Mouse (Mus musculus) embryonic facial prominence, embryonic 14.5 days (tissue): ENCODE results near the gene Hnrnpm. TPM values are rescaled to one million over a fixed set of nuclear protein-coding genes. Genes with fewer than 3 reads are reported as not detected.
"Not testable (repeated sequence)": the region's sequence is repeated elsewhere in the genome, so short reads cannot be mapped to it uniquely, and the experiment has no call there.

Experiments
- ATAC-seq: fragments of 200-750 bp; cut with Nextera tagmentation; 2 replicates; pipeline ENCODE4 v1.8.0; 2017; ENCODE audit warnings: low read depth, moderate number of reproducible peaks, moderate TSS enrichment
- DNase-seq: peaks from one replicate; pipeline ENCODE4 v3.0.0-alpha.2; 2015; ENCODE audit warnings: low spot score
- H3K27ac ChIP-seq: fragments of 300-500 bp; sonication (generic); replicated peaks from 2 replicates; pipeline ENCODE4 v1.5.1; 2014; ENCODE audit warnings: low read depth, mild to moderate bottlenecking, low read length, moderate library complexity
- H3K27me3 ChIP-seq: fragments of 300-500 bp; sonication (generic); replicated peaks from 2 replicates; pipeline ENCODE4 v1.6.1; 2014; ENCODE audit warnings: low read length; ENCODE audit not compliant: control insufficient read depth, insufficient read depth
- H3K36me3 ChIP-seq: fragments of 300-500 bp; sonication (generic); 2 replicates; pipeline ENCODE4 v1.6.1; 2014; ENCODE audit warnings: low read length, mixed read lengths; ENCODE audit not compliant: control insufficient read depth, insufficient read depth
- H3K4me1 ChIP-seq: fragments of 300-500 bp; sonication (generic); 2 replicates; pipeline ENCODE4 v1.6.1; 2014; ENCODE audit warnings: antibody characterized with exemption, low read length; ENCODE audit not compliant: control insufficient read depth, insufficient read depth
- H3K4me2 ChIP-seq: fragments of 300-500 bp; sonication (generic); 2 replicates; pipeline ENCODE4 v1.6.1; 2014; ENCODE audit warnings: low read depth, mild to moderate bottlenecking, low read length, moderate library complexity, mixed read lengths
- H3K4me3 ChIP-seq: fragments of 300-500 bp; sonication (generic); 2 replicates; pipeline ENCODE4 v1.5.1; 2014; ENCODE audit warnings: low read depth, mild to moderate bottlenecking, low read length
- H3K9ac ChIP-seq: fragments of 300-500 bp; sonication (generic); 2 replicates; pipeline ENCODE4 v1.6.1; 2014; ENCODE audit warnings: low read depth, mild to moderate bottlenecking, low read length, moderate library complexity, mixed read lengths
- H3K9me3 ChIP-seq: fragments of 300-500 bp; sonication (generic); 2 replicates; pipeline ENCODE4 v1.6.1; 2016; ENCODE audit warnings: low read length; ENCODE audit not compliant: control insufficient read depth
- WGBS: fragments of 180-500 bp; shearing (Covaris S2); extraction: QIAGEN DNeasy Blood & Tissue Kit; methylation state at CpG from one replicate; pipeline ENCODE4 v1.1.7; 2014; 5-methylcytosine and 5-hydroxymethylcytosine counted together
- polyA plus RNA-seq: library from polyadenylated mRNA; unstranded; fragments of >200 nt; fragmentation: Nextera tagmentation; extraction: Ambion mirVana; gene quantifications from 2 replicates; pipeline ENCODE4 v1.2.1, GENCODE M21; 2014

Gene Hnrnpm
- polyA plus RNA-seq, 1 experiment from 2014 or later = 266 TPM

GRCm38 (mm10) chr17:33629487-33630125 lies 57.1 kb downstream of the Hnrnpm start:
- H3K9me3 ChIP-seq = no peaks in the 10 kb centered on the region
- H3K4me3 ChIP-seq = peak overlapping the region; percentile 57
- H3K36me3 ChIP-seq = peaks cover 27% of the 10 kb centered on the region
- peak overlapping the region; percentile 77 for H3K9ac ChIP-seq
- H3K27ac ChIP-seq = peak overlapping the region; percentile 96
- WGBS = 72% methylated on average over 12 of the region's 12 CpGs
- peak overlapping the region; percentile 65 for H3K4me2 ChIP-seq
- peaks cover 17% of the 10 kb centered on the region for H3K4me1 ChIP-seq
- ATAC-seq (no peak), DNase-seq (no peak)
- H3K27me3 ChIP-seq = no peaks in the 10 kb centered on the region

GRCm38 (mm10) chr17:33628621-33629486 lies 57.8 kb downstream of the Hnrnpm start, which contains the start of gene Zfp414:
TSS of gene Zfp414 (plus strand) at chr17:33629090.
- Histone ChIP-seq H3K4me1 (peaks cover 17% of the 10 kb centered on the region), H3K27me3 (no peaks in the 10 kb centered on the region), H3K9me3 (no peaks in the 10 kb centered on the region), H3K27ac (peak within 1 kb of the TSS; percentile 96), H3K4me3 (peak within 1 kb of the TSS; percentile 57), H3K9ac (peak within 1 kb of the TSS; percentile 77), H3K4me2 (peak within 1 kb of the TSS; percentile 65), H3K36me3 (peaks cover 27% of the 10 kb centered on the region)
- ATAC-seq (peak; percentile 97), DNase-seq (peak; percentile 97)
- WGBS = 3% methylated on average over 24 of the region's 35 CpGs

GRCm38 (mm10) chr17:33627281-33627680 lies 59.4 kb downstream of the Hnrnpm start:
- no peaks in the 10 kb centered on the region for H3K9me3 ChIP-seq
- H3K27ac ChIP-seq = no peak overlapping the region
- ATAC-seq (no peak), DNase-seq (no peak)
- no peak overlapping the region for H3K4me3 ChIP-seq
- no peak overlapping the region for H3K9ac ChIP-seq
- H3K4me2 ChIP-seq = no peak overlapping the region
- H3K4me1 ChIP-seq = peaks cover 17% of the 10 kb centered on the region
- WGBS = 90% methylated on average over 3 of the region's 3 CpGs
- H3K36me3 ChIP-seq = peaks cover 23% of the 10 kb centered on the region
- H3K27me3 ChIP-seq = no peaks in the 10 kb centered on the region

GRCm38 (mm10) chr17:33613726-33614125 lies 72.9 kb downstream of the Hnrnpm start:
- H3K9me3 ChIP-seq, H3K27ac ChIP-seq, H3K4me3 ChIP-seq, H3K4me2 ChIP-seq, H3K27me3 ChIP-seq, ATAC-seq, H3K9ac ChIP-seq, H3K4me1 ChIP-seq, DNase-seq, H3K36me3 ChIP-seq: not testable (repeated sequence)
- WGBS = 78% methylated on average over 5 of the region's 5 CpGs

GRCm38 (mm10) chr17:33610548-33610947 lies 76.1 kb downstream of the Hnrnpm start:
- Histone ChIP-seq H3K27ac (no peak overlapping the region), H3K4me3 (no peak overlapping the region), H3K27me3 (no peaks in the 10 kb centered on the region), H3K4me2 (no peak overlapping the region), H3K36me3 (no peaks in the 10 kb centered on the region), H3K4me1 (no peaks in the 10 kb centered on the region), H3K9me3 (no peaks in the 10 kb centered on the region), H3K9ac (no peak overlapping the region)
- WGBS = 86% methylated on average over 7 of the region's 7 CpGs
- ATAC-seq (no peak), DNase-seq (no peak)

- H3K9ac ChIP-seq = no peak overlapping the region
- DNase-seq (no peak), ATAC-seq (no peak)
- no peak overlapping the region for H3K4me2 ChIP-seq
- no peaks in the 10 kb centered on the region for H3K4me1 ChIP-seq
- WGBS = 86% methylated on average over 2 of the region's 2 CpGs
- H3K27me3 ChIP-seq = no peaks in the 10 kb centered on the region
- no peak overlapping the region for H3K4me3 ChIP-seq
- no peaks in the 10 kb centered on the region for H3K9me3 ChIP-seq
- no peak overlapping the region for H3K27ac ChIP-seq
- H3K36me3 ChIP-seq = no peaks in the 10 kb centered on the region
These were observed 79.4 kb downstream of the Hnrnpm start for GRCm38 (mm10) chr17:33607273-33607672.

GRCm38 (mm10) chr17:33601947-33602346 lies 84.7 kb downstream of the Hnrnpm start:
- DNase-seq (no peak), ATAC-seq (no peak)
- WGBS = 82% methylated on average over 12 of the region's 12 CpGs
- Histone ChIP-seq H3K4me2 (no peak overlapping the region), H3K27me3 (no peaks in the 10 kb centered on the region), H3K9me3 (peaks cover 10% of the 10 kb centered on the region), H3K4me3 (no peak overlapping the region), H3K36me3 (no peaks in the 10 kb centered on the region), H3K4me1 (no peaks in the 10 kb centered on the region), H3K27ac (no peak overlapping the region), H3K9ac (no peak overlapping the region)

- WGBS = 66% methylated on average over 3 of the region's 3 CpGs
These were observed 85.8 kb downstream of the Hnrnpm start for GRCm38 (mm10) chr17:33600831-33601230.

More at GRCm38 (mm10) chr17:33600831-33601230, 85.8 kb downstream of the Hnrnpm start:
- DNase-seq = no peak
- Histone ChIP-seq H3K9me3 (peaks cover 10% of the 10 kb centered on the region), H3K4me2 (no peak overlapping the region), H3K4me1 (no peaks in the 10 kb centered on the region), H3K9ac (no peak overlapping the region), H3K27me3 (no peaks in the 10 kb centered on the region), H3K4me3 (no peak overlapping the region), H3K36me3 (no peaks in the 10 kb centered on the region), H3K27ac (no peak overlapping the region)
- ATAC-seq = no peak
